Mouse (Mus musculus) liver, postnatal 0 days (tissue): Measurements from ENCODE around the gene Snx29.

Source experiments
- CTCF ChIP-seq: sonication (generic); IDR thresholded peaks from 2 replicates; pipeline ENCODE4 v1.5.1; 2016; ENCODE audit warnings: antibody characterized with exemption, low read depth
- EP300 ChIP-seq: IDR thresholded peaks from 2 replicates; pipeline ENCODE4 v1.6.1; 2016; ENCODE audit warnings: antibody characterized with exemption, low read depth, mild to moderate bottlenecking

DNA sequence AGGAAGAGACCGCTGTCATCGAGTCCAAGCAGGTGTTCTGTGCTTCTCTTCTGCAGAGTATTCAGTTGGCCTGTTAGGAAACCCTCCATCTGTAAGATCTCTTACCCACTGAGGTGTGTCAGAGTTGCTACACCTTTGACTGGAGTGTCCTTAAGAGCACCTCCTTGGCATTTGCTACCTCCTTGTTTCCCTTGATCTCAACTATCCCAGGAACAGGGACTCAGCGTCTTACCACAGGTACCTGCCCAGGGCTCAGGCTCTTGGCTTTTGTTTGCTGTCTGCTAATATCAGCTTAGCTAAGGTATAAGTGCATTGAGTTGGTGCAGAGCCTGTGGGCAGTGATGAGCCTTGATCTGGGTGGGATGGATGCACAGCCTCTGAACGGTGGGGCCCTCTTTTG, 124.3 kb downstream of the Snx29 start:
- TF ChIP-seq CTCF = no peak
- TF ChIP-seq EP300 = no peak
